Mouse (Mus musculus): Measurements from ENCODE around the gene Sgcd. TPM values are rescaled to one million over a fixed set of nuclear protein-coding genes. Genes with fewer than 3 reads are reported as not detected.
"Not testable (repeated sequence)": the region's sequence is repeated elsewhere in the genome, so short reads cannot be mapped to it uniquely, and the experiment has no call there.

Gene Sgcd
- total and polyA plus RNA-seq, 2 experiments from 2014 or later = 4.6 to 51.3 TPM

DNA sequence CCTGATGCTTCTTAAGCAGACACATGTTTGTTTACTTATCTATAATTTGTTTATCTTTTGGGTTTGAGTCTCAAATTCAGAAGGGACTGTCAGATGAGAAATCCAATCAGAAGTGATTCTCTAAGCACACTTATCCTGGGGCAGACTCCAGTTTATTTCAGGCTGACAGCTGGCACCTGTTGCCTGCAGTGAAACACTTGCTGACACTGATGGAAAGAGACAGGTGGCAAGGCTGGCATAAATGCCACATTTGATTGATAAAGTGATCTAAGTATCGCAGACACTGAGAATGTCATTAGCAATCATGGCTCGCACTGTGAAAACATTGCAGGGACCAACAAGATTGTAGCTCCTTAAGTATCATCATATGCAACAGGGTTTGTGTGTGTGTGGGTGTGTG is 222.9 kb downstream of the Sgcd start:
- no peak overlapping the region for H3K4me3 ChIP-seq (ENCODE audit: low read depth, low read length)
- no peak overlapping the region for H3K27ac ChIP-seq (ENCODE audit: low read depth, low read length)
- ATAC-seq (ENCODE audit: low FRiP score) = no peak
- H3K4me1 ChIP-seq (ENCODE audit: insufficient read depth, low read length) = no peaks in the 10 kb centered on the region
- DNase-seq (ENCODE audit: low spot score) = peak; percentile 42
- H3K4me2 ChIP-seq (ENCODE audit: low read depth, low read length, poor library complexity, severe bottlenecking) = no peak overlapping the region
- no peak overlapping the region for H3K9ac ChIP-seq (replicated peaks; ENCODE audit: low read length, poor library complexity, severe bottlenecking)
- WGBS = 89% methylated on average over 2 of the region's 2 CpGs
- no peaks in the 10 kb centered on the region for H3K9me3 ChIP-seq (ENCODE audit: low read length)
- H3K36me3 ChIP-seq (ENCODE audit: insufficient read depth, low read length) = no peaks in the 10 kb centered on the region
- no peaks in the 10 kb centered on the region for H3K27me3 ChIP-seq (ENCODE audit: insufficient read depth, low read length)
- TF ChIP-seq CTCF (IDR thresholded peaks at IDR 0.05) = no peak

DNA sequence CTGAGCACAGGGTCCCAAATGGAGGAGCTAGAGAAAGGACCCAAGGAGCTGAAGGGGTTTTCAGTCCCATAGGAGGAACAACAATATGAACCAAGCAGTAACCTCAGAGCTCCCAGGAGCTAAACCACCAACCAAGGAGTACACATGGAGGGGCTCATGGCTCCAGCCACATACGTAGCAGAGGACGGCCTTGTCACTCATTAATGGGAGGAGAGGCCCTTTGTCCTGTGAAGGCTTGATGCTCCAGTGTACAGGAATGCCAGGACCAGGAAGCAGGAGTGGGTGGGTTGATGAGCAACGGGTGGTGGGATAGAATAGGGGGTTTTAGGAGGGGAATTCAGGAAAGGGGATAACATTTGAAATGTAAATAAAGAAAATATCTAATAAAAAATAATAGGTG is 225.2 kb downstream of the Sgcd start:
- not testable (repeated sequence) for H3K9ac ChIP-seq (replicated peaks; ENCODE audit: low read length, poor library complexity, severe bottlenecking); DNase-seq (ENCODE audit: low spot score); ATAC-seq (ENCODE audit: low FRiP score); H3K4me2 ChIP-seq (ENCODE audit: low read depth, low read length, poor library complexity, severe bottlenecking); H3K36me3 ChIP-seq (ENCODE audit: insufficient read depth, low read length); H3K4me1 ChIP-seq (ENCODE audit: insufficient read depth, low read length); H3K4me3 ChIP-seq (ENCODE audit: low read depth, low read length); H3K27ac ChIP-seq (ENCODE audit: low read depth, low read length); H3K27me3 ChIP-seq (ENCODE audit: insufficient read depth, low read length); H3K9me3 ChIP-seq (ENCODE audit: low read length)
- WGBS = 83% methylated on average over 3 of the region's 3 CpGs

DNA sequence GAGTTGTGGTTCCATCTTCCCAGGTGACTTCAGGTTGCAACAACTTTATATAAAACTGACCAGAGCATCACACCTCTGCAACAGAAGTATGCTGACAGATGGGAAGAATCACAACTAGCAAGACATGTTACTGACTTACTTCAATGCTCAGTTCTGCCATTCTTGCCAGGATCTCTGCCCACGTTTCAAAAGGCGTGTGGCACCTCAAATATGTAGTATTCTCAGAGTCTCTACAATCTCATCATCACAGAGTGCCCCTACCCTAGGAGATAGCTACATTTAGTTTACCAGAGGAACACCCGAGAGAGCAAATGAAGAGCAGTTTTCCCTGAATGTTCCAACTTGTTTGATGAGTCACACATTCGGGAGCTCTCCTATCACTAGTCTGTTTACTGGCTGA is 229.8 kb downstream of the Sgcd start:
- Histone ChIP-seq H3K4me2 (ENCODE audit: low read depth, low read length, poor library complexity, severe bottlenecking) (no peak overlapping the region), H3K27me3 (ENCODE audit: insufficient read depth, low read length) (no peaks in the 10 kb centered on the region), H3K27ac (ENCODE audit: low read depth, low read length) (no peak overlapping the region), H3K9me3 (ENCODE audit: low read length) (no peaks in the 10 kb centered on the region), H3K36me3 (ENCODE audit: insufficient read depth, low read length) (no peaks in the 10 kb centered on the region), H3K4me3 (ENCODE audit: low read depth, low read length) (no peak overlapping the region), H3K9ac (replicated peaks; ENCODE audit: low read length, poor library complexity, severe bottlenecking) (no peak overlapping the region), H3K4me1 (ENCODE audit: insufficient read depth, low read length) (no peaks in the 10 kb centered on the region)
- 92% methylated on average over 4 of the region's 4 CpGs for WGBS
- ATAC-seq (ENCODE audit: low FRiP score) = no peak
- DNase-seq (ENCODE audit: low spot score) = no peak
- no peak for TF ChIP-seq CTCF (IDR thresholded peaks at IDR 0.05)

DNA sequence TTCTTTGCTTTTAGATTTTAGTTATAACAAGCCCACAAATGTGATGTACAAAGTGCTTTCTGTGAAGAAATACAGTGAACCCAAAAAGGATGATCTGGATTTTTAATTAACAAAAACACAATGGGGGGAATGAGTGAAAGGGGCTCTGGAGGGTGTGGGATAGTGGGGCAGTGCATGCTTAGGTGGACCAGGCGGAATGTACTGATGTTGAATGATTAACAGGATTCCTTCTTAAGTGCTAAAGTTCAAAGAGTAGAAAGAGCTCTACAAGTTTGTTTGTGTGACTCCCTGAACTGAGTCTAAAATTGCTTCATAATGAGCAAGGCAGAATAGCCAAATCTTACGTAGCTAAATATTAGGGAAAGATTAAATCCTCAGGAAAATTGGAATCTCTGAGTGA is 246.0 kb downstream of the Sgcd start:
- Histone ChIP-seq H3K4me3 (ENCODE audit: low read depth, low read length) (no peak overlapping the region), H3K4me2 (ENCODE audit: low read depth, low read length, poor library complexity, severe bottlenecking) (no peak overlapping the region), H3K9ac (replicated peaks; ENCODE audit: low read length, poor library complexity, severe bottlenecking) (no peak overlapping the region), H3K27me3 (ENCODE audit: insufficient read depth, low read length) (no peaks in the 10 kb centered on the region), H3K27ac (ENCODE audit: low read depth, low read length) (no peak overlapping the region), H3K36me3 (ENCODE audit: insufficient read depth, low read length) (no peaks in the 10 kb centered on the region), H3K4me1 (ENCODE audit: insufficient read depth, low read length) (no peaks in the 10 kb centered on the region), H3K9me3 (ENCODE audit: low read length) (no peaks in the 10 kb centered on the region)
- 77% methylated on average over 2 of the region's 2 CpGs for WGBS
- no peak for TF ChIP-seq CTCF (IDR thresholded peaks at IDR 0.05)
- ATAC-seq (ENCODE audit: low FRiP score) (no peak), DNase-seq (ENCODE audit: low spot score) (no peak)

DNA sequence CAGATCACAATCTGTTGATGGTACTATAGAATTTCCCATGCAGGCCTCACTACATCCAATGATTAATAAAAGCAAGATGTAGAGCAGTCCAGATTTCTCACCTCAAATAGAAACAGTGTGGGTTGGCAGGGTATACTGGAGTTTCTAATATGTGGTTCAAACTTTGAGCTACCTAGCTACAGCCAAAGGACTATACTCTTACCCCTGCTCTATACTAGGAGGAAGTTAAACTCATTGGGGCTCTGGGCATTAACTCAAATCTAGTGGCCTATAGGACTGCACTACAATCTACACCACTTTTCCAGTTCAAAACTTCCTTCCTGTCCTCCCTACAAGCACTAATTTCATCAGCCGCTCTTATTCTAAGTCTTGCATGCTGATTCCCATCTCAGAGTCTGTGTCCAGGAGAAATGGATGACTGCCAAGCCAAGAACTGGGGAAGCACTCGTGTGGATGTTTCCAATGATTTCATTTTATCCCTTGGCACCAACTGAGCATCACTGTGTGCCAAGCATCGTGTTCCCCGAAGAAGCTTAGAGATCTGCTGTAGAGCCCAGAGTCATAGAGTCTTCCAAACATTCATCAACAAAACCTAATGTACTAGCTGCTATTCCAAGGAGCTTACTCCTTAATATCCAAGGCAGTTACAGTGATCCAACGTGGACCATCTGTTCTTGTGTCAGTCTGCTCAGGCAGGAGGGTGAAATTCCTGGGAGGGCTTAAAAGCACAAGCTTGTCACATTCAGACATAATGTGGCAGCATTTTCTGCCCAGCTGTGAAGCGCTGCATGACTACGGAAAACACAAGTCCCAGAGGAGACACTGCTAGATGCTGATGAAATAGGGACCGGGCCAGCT is 283.6 kb downstream of the Sgcd start:
- Histone ChIP-seq H3K36me3 (ENCODE audit: insufficient read depth, low read length) (no peaks in the 10 kb centered on the region), H3K9me3 (ENCODE audit: low read length) (no peaks in the 10 kb centered on the region), H3K27ac (ENCODE audit: low read depth, low read length) (no peak overlapping the region), H3K4me1 (ENCODE audit: insufficient read depth, low read length) (no peaks in the 10 kb centered on the region), H3K4me3 (ENCODE audit: low read depth, low read length) (no peak overlapping the region), H3K4me2 (ENCODE audit: low read depth, low read length, poor library complexity, severe bottlenecking) (no peak overlapping the region), H3K27me3 (ENCODE audit: insufficient read depth, low read length) (no peaks in the 10 kb centered on the region), H3K9ac (replicated peaks; ENCODE audit: low read length, poor library complexity, severe bottlenecking) (no peak overlapping the region)
- ATAC-seq (ENCODE audit: low FRiP score) (peak; percentile 31; the same call in 1 of the 2 replicates), DNase-seq (ENCODE audit: low spot score) (peak; percentile 80)
- TF ChIP-seq CTCF (IDR thresholded peaks at IDR 0.05) = no peak
- 56% methylated on average over 8 of the region's 8 CpGs for WGBS

DNA sequence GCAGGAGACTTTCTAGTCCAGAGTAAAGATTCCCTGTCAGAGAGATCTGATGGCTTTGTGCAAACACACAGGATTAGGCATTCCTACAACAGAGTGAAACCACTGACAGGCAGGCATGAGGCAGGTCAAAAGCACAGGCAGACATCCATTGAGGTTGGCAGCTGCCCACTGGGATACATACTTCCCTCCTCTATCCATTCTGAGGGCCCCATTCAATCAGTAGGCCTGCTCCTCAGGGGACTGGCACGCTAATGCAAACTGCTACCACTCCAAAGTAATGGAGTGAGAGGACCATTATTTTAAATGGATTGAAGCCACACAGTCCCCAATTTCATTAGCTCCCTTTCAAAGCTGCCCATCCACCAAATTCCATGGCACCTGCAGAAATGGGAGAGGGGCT is 293.2 kb downstream of the Sgcd start:
- Histone ChIP-seq H3K9me3 (ENCODE audit: low read length) (no peaks in the 10 kb centered on the region), H3K36me3 (ENCODE audit: insufficient read depth, low read length) (no peaks in the 10 kb centered on the region), H3K4me3 (ENCODE audit: low read depth, low read length) (no peak overlapping the region), H3K4me2 (ENCODE audit: low read depth, low read length, poor library complexity, severe bottlenecking) (no peak overlapping the region), H3K27me3 (ENCODE audit: insufficient read depth, low read length) (no peaks in the 10 kb centered on the region), H3K27ac (ENCODE audit: low read depth, low read length) (no peak overlapping the region), H3K4me1 (ENCODE audit: insufficient read depth, low read length) (no peaks in the 10 kb centered on the region), H3K9ac (replicated peaks; ENCODE audit: low read length, poor library complexity, severe bottlenecking) (no peak overlapping the region)
- ATAC-seq (ENCODE audit: low FRiP score) (no peak), DNase-seq (ENCODE audit: low spot score) (peak; percentile 20)
- no peak for TF ChIP-seq CTCF (IDR thresholded peaks at IDR 0.05)
- WGBS = 26% methylated on average over 1 of the region's 1 CpGs
